Mouse (Mus musculus) intestine, postnatal 0 days (tissue): ENCODE measurements around the gene Cox8a. TPM values are rescaled to one million over a fixed set of nuclear protein-coding genes. Genes with fewer than 3 reads are reported as not detected.

Source experiments
- ATAC-seq: fragments of 200-750 bp; cut with Nextera tagmentation; 2 replicates; pipeline ENCODE4 v1.8.0; 2017; ENCODE audit warnings: mild to moderate bottlenecking, moderate TSS enrichment, moderate library complexity
- H3K27ac ChIP-seq: fragments of 300-500 bp; sonication (generic); 2 replicates; pipeline ENCODE4 v1.5.1; 2014; ENCODE audit warnings: mild to moderate bottlenecking, low read depth, low read length, moderate library complexity
- H3K27me3 ChIP-seq: fragments of 300-500 bp; sonication (generic); replicated peaks from 2 replicates; pipeline ENCODE4 v1.6.1; 2014; ENCODE audit warnings: low read length, mixed read lengths; ENCODE audit not compliant: control insufficient read depth, insufficient read depth
- H3K36me3 ChIP-seq: fragments of 300-500 bp; sonication (generic); 2 replicates; pipeline ENCODE4 v1.6.1; 2014; ENCODE audit warnings: mild to moderate bottlenecking, moderate library complexity; ENCODE audit not compliant: control insufficient read depth, insufficient read depth
- H3K4me1 ChIP-seq: fragments of 300-500 bp; sonication (generic); replicated peaks from 2 replicates; pipeline ENCODE4 v1.6.1; 2014; ENCODE audit warnings: antibody characterized with exemption, low read length, mixed read lengths; ENCODE audit not compliant: control insufficient read depth, insufficient read depth
- H3K4me2 ChIP-seq: fragments of 300-500 bp; sonication (generic); replicated peaks from 2 replicates; pipeline ENCODE4 v1.6.1; 2014; ENCODE audit warnings: low read depth, mild to moderate bottlenecking, moderate library complexity
- H3K4me3 ChIP-seq: fragments of 300-500 bp; sonication (generic); 2 replicates; pipeline ENCODE4 v1.5.1; 2014; ENCODE audit warnings: low read depth, low read length
- H3K9ac ChIP-seq: fragments of 300-500 bp; sonication (generic); 2 replicates; pipeline ENCODE4 v1.6.1; 2014; ENCODE audit warnings: mild to moderate bottlenecking, low read depth, low read length
- H3K9me3 ChIP-seq: fragments of 300-500 bp; sonication (generic); 2 replicates; pipeline ENCODE4 v1.6.1; 2016; ENCODE audit warnings: mixed run types; ENCODE audit not compliant: control insufficient read depth
- CTCF ChIP-seq: sonication (generic); IDR thresholded peaks from 2 replicates; pipeline ENCODE4 v1.5.1; 2016; ENCODE audit warnings: low read depth, mild to moderate bottlenecking, control low read depth, antibody characterized with exemption, moderate library complexity
- WGBS: fragments of 180-500 bp; shearing (Covaris S2); extraction: QIAGEN DNeasy Blood & Tissue Kit; methylation state at CpG from one replicate; pipeline ENCODE4 v1.1.7; 2014; 5-methylcytosine and 5-hydroxymethylcytosine counted together
- polyA plus RNA-seq: library from polyadenylated mRNA; unstranded; fragments of >200 nt; fragmentation: Nextera tagmentation; extraction: Ambion mirVana; gene quantifications from 2 replicates; pipeline ENCODE4 v1.2.1, GENCODE M21; 2015

The Cox8a gene
- polyA plus RNA-seq, 1 experiment from 2014 or later, result 2,194 TPM

GRCm38 (mm10) chr19:7195900-7196728 lies 21.3 kb downstream of the Cox8a start:
- no peak for ATAC-seq
- no peak overlapping the region for H3K4me3 ChIP-seq

GRCm38 (mm10) chr19:7192561-7192967 lies 24.9 kb downstream of the Cox8a start:
- Histone ChIP-seq H3K9ac (no peak overlapping the region), H3K9me3 (no peaks in the 10 kb centered on the region), H3K27me3 (no peaks in the 10 kb centered on the region), H3K4me1 (peaks cover 9% of the 10 kb centered on the region; the same call in 1 of the 2 replicates), H3K36me3 (peaks cover 8% of the 10 kb centered on the region), H3K27ac (no peak overlapping the region), H3K4me3 (no peak overlapping the region), H3K4me2 (no peak overlapping the region)
- no peak for TF ChIP-seq CTCF
- ATAC-seq, result no peak
- WGBS, result 56% methylated on average over 2 of the region's 2 CpGs

More at GRCm38 (mm10) chr19:7195900-7196728, 21.3 kb downstream of the Cox8a start:
- Histone ChIP-seq H3K36me3 (peaks cover 41% of the 10 kb centered on the region), H3K27me3 (no peaks in the 10 kb centered on the region), H3K27ac (no peak overlapping the region), H3K4me2 (no peak overlapping the region; the same call in 1 of the 2 replicates), H3K9ac (no peak overlapping the region), H3K9me3 (no peaks in the 10 kb centered on the region), H3K4me1 (peaks cover 9% of the 10 kb centered on the region; the same call in 1 of the 2 replicates)
- TF ChIP-seq CTCF, result peak; percentile 93
- 26% methylated on average over 33 of the region's 33 CpGs for WGBS

GRCm38 (mm10) chr19:7191639-7192038 lies 25.8 kb downstream of the Cox8a start:
- Histone ChIP-seq H3K27ac (peak overlapping the region; percentile 55), H3K27me3 (no peaks in the 10 kb centered on the region), H3K4me3 (no peak overlapping the region), H3K36me3 (no peaks in the 10 kb centered on the region), H3K4me1 (peaks cover 9% of the 10 kb centered on the region; the same call in 1 of the 2 replicates), H3K4me2 (0 out of 2 replicates have a peak overlapping the region, but pooled peaks have one; percentile 2), H3K9ac (no peak overlapping the region), H3K9me3 (no peaks in the 10 kb centered on the region)
- 19% methylated on average over 6 of the region's 6 CpGs for WGBS
- ATAC-seq, result peak; percentile 84
- no peak for TF ChIP-seq CTCF

GRCm38 (mm10) chr19:7190986-7191385 lies 26.4 kb downstream of the Cox8a start:
- WGBS, result 51% methylated on average over 5 of the region's 5 CpGs

GRCm38 (mm10) chr19:7189026-7189425 lies 28.4 kb downstream of the Cox8a start:
- H3K36me3 ChIP-seq, result no peaks in the 10 kb centered on the region
- H3K27me3 ChIP-seq, result no peaks in the 10 kb centered on the region
- H3K9ac ChIP-seq, result no peak overlapping the region
- H3K9me3 ChIP-seq, result no peaks in the 10 kb centered on the region
- WGBS, result 59% methylated on average over 4 of the region's 4 CpGs
- no peak overlapping the region for H3K4me3 ChIP-seq
- ATAC-seq, result no peak
- H3K4me2 ChIP-seq, result no peak overlapping the region
- peaks cover 9% of the 10 kb centered on the region; the same call in 1 of the 2 replicates for H3K4me1 ChIP-seq
- H3K27ac ChIP-seq, result no peak overlapping the region
- TF ChIP-seq CTCF, result no peak

More at GRCm38 (mm10) chr19:7190986-7191385, 26.4 kb downstream of the Cox8a start:
- H3K4me1 ChIP-seq, result peaks cover 9% of the 10 kb centered on the region; the same call in 1 of the 2 replicates
- TF ChIP-seq CTCF, result no peak
- no peak overlapping the region for H3K9ac ChIP-seq
- no peaks in the 10 kb centered on the region for H3K36me3 ChIP-seq
- H3K4me2 ChIP-seq, result no peak overlapping the region
- H3K27me3 ChIP-seq, result no peaks in the 10 kb centered on the region
- no peak overlapping the region; the same call in 1 of the 2 replicates for H3K27ac ChIP-seq
- H3K9me3 ChIP-seq, result no peaks in the 10 kb centered on the region
- H3K4me3 ChIP-seq, result no peak overlapping the region
- no peak for ATAC-seq

GRCm38 (mm10) chr19:7187157-7187556 lies 30.3 kb downstream of the Cox8a start:
- Histone ChIP-seq H3K4me3 (no peak overlapping the region), H3K4me1 (peaks cover 11% of the 10 kb centered on the region; the same call in 1 of the 2 replicates), H3K4me2 (no peak overlapping the region), H3K36me3 (no peaks in the 10 kb centered on the region), H3K9me3 (no peaks in the 10 kb centered on the region), H3K27ac (no peak overlapping the region), H3K9ac (no peak overlapping the region), H3K27me3 (no peaks in the 10 kb centered on the region)
- 63% methylated on average over 5 of the region's 5 CpGs for WGBS
- no peak for ATAC-seq
- no peak for TF ChIP-seq CTCF
